In the genomic region with DNA sequence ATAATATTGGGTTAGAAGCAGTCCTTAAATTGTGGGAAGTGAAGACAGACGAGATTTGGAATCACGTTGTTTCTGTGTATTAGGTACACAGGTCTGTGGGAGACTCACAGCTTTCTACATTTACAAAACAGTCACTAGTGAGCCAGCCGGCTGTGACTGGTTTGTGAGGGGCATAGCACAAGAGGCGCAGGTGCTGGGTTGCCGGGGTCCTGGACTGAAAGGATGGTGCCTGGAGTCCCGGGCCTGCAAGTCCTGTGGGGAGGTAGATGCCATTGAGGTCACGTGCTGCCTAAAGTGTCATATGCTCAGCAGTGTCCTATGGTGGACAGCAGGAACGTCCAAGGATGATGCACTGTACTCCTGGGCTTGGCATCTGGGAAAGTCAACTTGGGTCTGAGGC, we compare ENCODE assay signal across 11 mouse cellular contexts. TPM values are rescaled to one million over a fixed set of nuclear protein-coding genes. Genes with fewer than 3 reads are reported as not detected.
A peak's percentile ranks its signal among the peaks of the same experiment; 100 is the strongest.
DNase-seq lines count a peak whose midpoint lies in the region; TF ChIP-seq lines count a peak whose summit lies in the region.
"Had no signal": no experiment of that assay in that cellular context is flagged by ENCODE, and none has a peak within 500 bp of the region (broad histone marks: within the 10 kb centered on the region; RNA-seq: fewer than 3 reads in every experiment).

No protein-coding gene starts in this region.

- WGBS in heart, adult 2 months = 31% methylated on average over 8 of the region's 8 CpGs
- WGBS in limb, embryonic 10.5 days = 56% methylated on average over 8 of the region's 8 CpGs
- 50% methylated on average over 8 of the region's 8 CpGs for WGBS in cerebellum, adult 2 months

- H3K79me2 ChIP-seq in heart, adult 2 months (replicated peaks; ENCODE audit: control insufficient read depth, insufficient read depth, low read length) = peaks cover 16% of the 10 kb centered on the region

- H3K27ac ChIP-seq in heart, adult 2 months = peak overlapping the region; percentile 78
- peak overlapping the region; percentile 47; the same call in 1 of the 2 replicates for H3K27ac ChIP-seq in layer of hippocampus, adult 2 months
- H3K27ac ChIP-seq in limb, embryonic 10.5 days = peak overlapping the region; percentile 50; the same call in 1 of the 2 replicates
- no peak overlapping the region for H3K27ac ChIP-seq in cerebellum, adult 2 months (ENCODE audit: insufficient read depth, low read length)
- H3K27ac ChIP-seq: hindbrain, embryonic 15.5 days had no signal

- H3K4me3 ChIP-seq in heart, adult 2 months = no peak overlapping the region
- no peak overlapping the region for H3K4me3 ChIP-seq in layer of hippocampus, adult 2 months
- H3K4me3 ChIP-seq in E14TG2a.4 (replicated peaks; ENCODE audit: low read length) = 0 out of 2 replicates have a peak overlapping the region, but pooled peaks have one; percentile 8
- no peak overlapping the region for H3K4me3 ChIP-seq in limb, embryonic 10.5 days
- no peak overlapping the region for H3K4me3 ChIP-seq in cerebellum, adult 2 months (replicated peaks; ENCODE audit: insufficient read depth, low read depth, low read length)
- H3K4me3 ChIP-seq: hindbrain, embryonic 15.5 days had no signal

- no peak for TF ChIP-seq POLR2A in heart, adult 2 months (IDR thresholded peaks at IDR 0.05; ENCODE audit: insufficient read depth, low read depth, low read length)
- TF ChIP-seq POLR2A in cerebellum, adult 2 months (IDR thresholded peaks at IDR 0.05; ENCODE audit: borderline replicate concordance, insufficient read depth, low read length) = no peak

- peaks cover 32% of the 10 kb centered on the region for H3K4me1 ChIP-seq in heart, adult 2 months (ENCODE audit: control insufficient read depth, insufficient read depth, low read length)
- H3K4me1 ChIP-seq in E14TG2a.4 (replicated peaks; ENCODE audit: low read depth, low read length) = peaks cover 62% of the 10 kb centered on the region
- H3K4me1 ChIP-seq in limb, embryonic 10.5 days = peaks cover 22% of the 10 kb centered on the region
- peaks cover 36% of the 10 kb centered on the region for H3K4me1 ChIP-seq in cerebellum, adult 2 months (ENCODE audit: control insufficient read depth, insufficient read depth, low read length)

- no peaks in the 10 kb centered on the region; the same call in 1 of the 2 replicates for H3K36me3 ChIP-seq in heart, adult 2 months (ENCODE audit: control insufficient read depth, insufficient read depth, low read length)
- H3K36me3 ChIP-seq in E14TG2a.4 (ENCODE audit: insufficient read depth, low read length) = peaks cover 20% of the 10 kb centered on the region; the same call in 1 of the 2 replicates
- H3K36me3 ChIP-seq in limb, embryonic 10.5 days = no peaks in the 10 kb centered on the region
- H3K36me3 ChIP-seq: hindbrain, embryonic 15.5 days had no signal

- peak overlapping the region; percentile 39; the same call in 1 of the 2 replicates for H3K9ac ChIP-seq in heart, adult 2 months (ENCODE audit: low read depth, low read length)
- H3K9ac ChIP-seq: hindbrain, embryonic 15.5 days had no signal

- no peak for TF ChIP-seq EP300 in heart, adult 2 months (IDR thresholded peaks at IDR 0.05; ENCODE audit: insufficient read depth, low read depth, low read length)

- H3K27me3 ChIP-seq in heart, adult 2 months (ENCODE audit: control insufficient read depth, insufficient read depth, low read length) = no peaks in the 10 kb centered on the region
- no peaks in the 10 kb centered on the region for H3K27me3 ChIP-seq in E14TG2a.4 (ENCODE audit: insufficient read depth, low read length)
- no peaks in the 10 kb centered on the region for H3K27me3 ChIP-seq in limb, embryonic 10.5 days (ENCODE audit: low read depth, poor library complexity, severe bottlenecking)
- H3K27me3 ChIP-seq in cerebellum, adult 2 months (ENCODE audit: control insufficient read depth, insufficient read depth, low read length) = no peaks in the 10 kb centered on the region
- H3K27me3 ChIP-seq: hindbrain, embryonic 15.5 days had no signal

- intact Hi-C loops in heart, adult 2 months (cut with DNase I) = no loop called here

- no peak for TF ChIP-seq CTCF in heart, adult 2 months (IDR thresholded peaks at IDR 0.05)
- TF ChIP-seq CTCF in layer of hippocampus, adult 2 months (conservative IDR thresholded peaks at IDR 0.05) = no peak
- TF ChIP-seq CTCF in E14TG2a.4 (conservative IDR thresholded peaks at IDR 0.05; ENCODE audit: low read length) = no peak
- no peak for TF ChIP-seq CTCF in cerebellum, adult 2 months (IDR thresholded peaks at IDR 0.05; ENCODE audit: borderline replicate concordance, insufficient read depth, low read depth, low read length)

- no peak for DNase-seq in heart, adult 2 months
- no peak for DNase-seq in heart, adult 9 months (ENCODE audit: low spot score in 2 of 2)
- no peak for DNase-seq in layer of hippocampus, adult 2 months (ENCODE audit: low spot score in 2 of 2)
- no peak for DNase-seq in layer of hippocampus, adult 9-10 months (ENCODE audit: low spot score)
- DNase-seq in limb, embryonic 10.5 days (ENCODE audit: low spot score) = no peak
- no peak for DNase-seq in cerebellum, adult 18-20 months
- DNase-seq in cerebellum, adult 2 months = no peak
- DNase-seq: cerebellum, adult 9-11 months; retina, postnatal 1 day had no signal

- no peaks in the 10 kb centered on the region for H3K9me3 ChIP-seq in E14TG2a.4 (ENCODE audit: low read length)
- no peaks in the 10 kb centered on the region for H3K9me3 ChIP-seq in limb, embryonic 10.5 days (replicated peaks)
- H3K9me3 ChIP-seq: hindbrain, embryonic 15.5 days had no signal

RNA-seq across cellular contexts. Expression of gene Ccdc12, which starts 10.1 kb away (rescaled TPM):
- total RNA-seq in heart, adult 2 months (2021) = 10 to 100 TPM; 54.1 to 66.1 TPM
- polyA plus RNA-seq in heart, adult 2 months (2012; rRNA removed) = 91.3 and 94.8 TPM in 2 replicates
- total RNA-seq in layer of hippocampus, adult 2 months (2021) = 10 to 100 TPM; 50.2 to 66.0 TPM
- 164 and 175 TPM in 2 replicates for polyA plus RNA-seq in limb, embryonic 10.5 days (2016; fragmentation: Nextera tagmentation; extraction: Ambion mirVana)
- polyA plus RNA-seq in cerebellum, adult 2 months (2012; rRNA removed) = 98.5 and 102 TPM in 2 replicates

RNA-seq across cellular contexts. Expression of gene Nbeal2, which starts 12.4 kb away (rescaled TPM):
- total RNA-seq in heart, adult 2 months (2021) = 1 to 10 TPM; 7.6 to 8.5 TPM
- polyA plus RNA-seq in heart, adult 2 months (2012; rRNA removed) = 18.4 and 18.8 TPM in 2 replicates
- total RNA-seq in layer of hippocampus, adult 2 months (2021) = 10 to 100 TPM; 17.7 to 18.0 TPM
- polyA plus RNA-seq in limb, embryonic 10.5 days (2016; fragmentation: Nextera tagmentation; extraction: Ambion mirVana) = 0.73 and 0.76 TPM in 2 replicates
- polyA plus RNA-seq in cerebellum, adult 2 months (2012; rRNA removed) = 16.8 and 19.1 TPM in 2 replicates

RNA-seq across cellular contexts. Expression of gene Nradd, which starts 42.1 kb away (rescaled TPM):
- 1 to 10 TPM; 1.3 to 1.4 TPM for total RNA-seq in heart, adult 2 months (2021)
- polyA plus RNA-seq in heart, adult 2 months (2012; rRNA removed) = 2.7 and 2.9 TPM in 2 replicates
- 1 to 10 TPM; 1.9 to 3.4 TPM for total RNA-seq in layer of hippocampus, adult 2 months (2021)
- polyA plus RNA-seq in limb, embryonic 10.5 days (2016; fragmentation: Nextera tagmentation; extraction: Ambion mirVana) = 52.8 and 60.6 TPM in 2 replicates
- 3.2 and 3.5 TPM in 2 replicates for polyA plus RNA-seq in cerebellum, adult 2 months (2012; rRNA removed)

Comparison
In these comparisons a context has a peak if more than half of its experiments do, and no peak if none do; other contexts are left out.
1. RNA of gene Nbeal2, which starts 12.4 kb away (polyA plus RNA-seq): 18.4 to 18.8 TPM in heart, adult 2 months and 16.8 to 19.1 TPM in cerebellum, adult 2 months; 0.73 to 0.76 TPM in limb, embryonic 10.5 days; every median in the first group is over 10 times any median in the second.
2. RNA of gene Nradd, which starts 42.1 kb away (polyA plus RNA-seq): 52.8 to 60.6 TPM in limb, embryonic 10.5 days; 3.2 to 3.5 TPM in cerebellum, adult 2 months and 2.7 to 2.9 TPM in heart, adult 2 months; every median in the first group is over 10 times any median in the second.